Mouse (Mus musculus): ENCODE results near the gene Tex12. TPM values are rescaled to one million over a fixed set of nuclear protein-coding genes. Genes with fewer than 3 reads are reported as not detected.

The Tex12 gene
- total RNA-seq, 2 experiments from 2014 or later, result not detected

- no peak for TF ChIP-seq CTCF (IDR thresholded peaks at IDR 0.05)
- Histone ChIP-seq H3K27ac (no peak overlapping the region), H3K4me3 (no peak overlapping the region)
- DNase-seq, result no peak
- intact Hi-C loops (cut with DNase I), result no loop called here
Measured at GRCm38 (mm10) chr9:50552206-50552605, 8.9 kb downstream of the Tex12 start.

- H3K4me3 ChIP-seq, result no peak overlapping the region
- H3K27ac ChIP-seq, result no peak overlapping the region
- DNase-seq, result no peak
- TF ChIP-seq CTCF (IDR thresholded peaks at IDR 0.05), result no peak
- intact Hi-C loops (cut with DNase I), result no loop called here
Measured at GRCm38 (mm10) chr9:50548936-50549335, 12.2 kb downstream of the Tex12 start.

GRCm38 (mm10) chr9:50547859-50548478, 13.2 kb downstream of the Tex12 start:
- no peak for DNase-seq
- TF ChIP-seq CTCF (IDR thresholded peaks at IDR 0.05), result no peak
- intact Hi-C loops (cut with DNase I), result no loop called here

GRCm38 (mm10) chr9:50542401-50542800, 18.7 kb downstream of the Tex12 start:
- DNase-seq, result no peak
- Histone ChIP-seq H3K27ac (no peak overlapping the region), H3K4me3 (no peak overlapping the region)
- intact Hi-C loops (cut with DNase I), result no loop called here
- no peak for TF ChIP-seq CTCF (IDR thresholded peaks at IDR 0.05)

More at GRCm38 (mm10) chr9:50547859-50548478, 13.2 kb downstream of the Tex12 start:
- no peak overlapping the region for H3K4me3 ChIP-seq
- H3K27ac ChIP-seq, result no peak overlapping the region

GRCm38 (mm10) chr9:50540170-50540569, 21.0 kb downstream of the Tex12 start:
- TF ChIP-seq CTCF (IDR thresholded peaks at IDR 0.05), result no peak
- Histone ChIP-seq H3K4me3 (no peak overlapping the region), H3K27ac (peak overlapping the region; percentile 38; the same call in 1 of the 2 replicates)
- intact Hi-C loops (cut with DNase I), result no loop called here
- DNase-seq, result no peak

GRCm38 (mm10) chr9:50537295-50537694, 23.8 kb downstream of the Tex12 start:
- TF ChIP-seq CTCF (IDR thresholded peaks at IDR 0.05), result no peak
- no peak overlapping the region for H3K27ac ChIP-seq
- no peak for DNase-seq
- H3K4me3 ChIP-seq, result no peak overlapping the region
- intact Hi-C loops (cut with DNase I), result no loop called here

- no peak for DNase-seq
- Histone ChIP-seq H3K4me3 (no peak overlapping the region), H3K27ac (no peak overlapping the region)
- no peak for TF ChIP-seq CTCF (IDR thresholded peaks at IDR 0.05)
- intact Hi-C loops (cut with DNase I), result no loop called here
Measured at GRCm38 (mm10) chr9:50536603-50537135, 24.5 kb downstream of the Tex12 start.

- intact Hi-C loops (cut with DNase I), result no loop called here
Measured at GRCm38 (mm10) chr9:50535930-50536329, 25.2 kb downstream of the Tex12 start.

GRCm38 (mm10) chr9:50533791-50534190, 27.3 kb downstream of the Tex12 start:
- peak overlapping the region; percentile 46; the same call in 1 of the 2 replicates for H3K27ac ChIP-seq
- no peak for DNase-seq
- H3K4me3 ChIP-seq, result peak overlapping the region; percentile 41
- intact Hi-C loops (cut with DNase I), result loop anchor here (5.0 kb wide), 1 partner anchor 201 kb away; no protein-coding TSS in a partner anchor
- no peak for TF ChIP-seq CTCF (IDR thresholded peaks at IDR 0.05)

More at GRCm38 (mm10) chr9:50535930-50536329, 25.2 kb downstream of the Tex12 start:
- H3K27ac ChIP-seq, result no peak overlapping the region
- DNase-seq, result no peak
- H3K4me3 ChIP-seq, result no peak overlapping the region
- no peak for TF ChIP-seq CTCF (IDR thresholded peaks at IDR 0.05)

- H3K4me3 ChIP-seq, result peak overlapping the region; percentile 41
- intact Hi-C loops (cut with DNase I), result loop anchor here (5.0 kb wide), 1 partner anchor 201 kb away; no protein-coding TSS in a partner anchor
- H3K27ac ChIP-seq, result peak overlapping the region; percentile 46; the same call in 1 of the 2 replicates
- TF ChIP-seq CTCF (IDR thresholded peaks at IDR 0.05), result no peak
- DNase-seq, result no peak
Measured at GRCm38 (mm10) chr9:50533328-50533727, 27.8 kb downstream of the Tex12 start.

- intact Hi-C loops (cut with DNase I), result loop anchor here (2.0 to 5.0 kb wide), 2 partner anchors 86 to 199 kb away; no protein-coding TSS in a partner anchor
- peak; percentile 64 for TF ChIP-seq CTCF (IDR thresholded peaks at IDR 0.05)
- no peak overlapping the region for H3K27ac ChIP-seq
- H3K4me3 ChIP-seq, result no peak overlapping the region
- no peak for DNase-seq
Measured at GRCm38 (mm10) chr9:50530890-50531289, 30.2 kb downstream of the Tex12 start.

- peak; percentile 99 for DNase-seq
- TF ChIP-seq CTCF (IDR thresholded peaks at IDR 0.05), result peak; percentile 73
- H3K27ac ChIP-seq, result peak within 1 kb of the TSS; percentile 98
- intact Hi-C loops (cut with DNase I), result loop anchor here (1.0 to 2.0 kb wide), 2 partner anchors 65 to 1034 kb away; no protein-coding TSS in a partner anchor
- H3K4me3 ChIP-seq, result peak within 1 kb of the TSS; percentile 83
Measured at GRCm38 (mm10) chr9:50528293-50528892, 32.7 kb downstream of the Tex12 start, which contains the start of gene Pts. Gene Pts (minus strand): TSS chr9:50528724.

- peak overlapping the region; percentile 83 for H3K4me3 ChIP-seq
- TF ChIP-seq CTCF (IDR thresholded peaks at IDR 0.05), result no peak
- peak overlapping the region; percentile 98 for H3K27ac ChIP-seq
- DNase-seq, result no peak
- intact Hi-C loops (cut with DNase I), result loop anchor here (1.0 to 2.0 kb wide), 2 partner anchors 65 to 1033 kb away; no protein-coding TSS in a partner anchor
Measured at GRCm38 (mm10) chr9:50527860-50528259, 33.3 kb downstream of the Tex12 start.

Data from gastrocnemius, adult 2 months (tissue).